In genomic region chr3:108096226-108096625, GRCm38 (mm10) we compare ENCODE assay signal across 21 mouse cellular contexts. TPM values are rescaled to one million over a fixed set of nuclear protein-coding genes. Genes with fewer than 3 reads are reported as not detected.
DNase-seq lines count a peak whose midpoint lies in the region; ATAC-seq lines count a peak whose summit lies in the region.
"Had no signal": no experiment of that assay in that cellular context is flagged by ENCODE, and none has a peak within 500 bp of the region (broad histone marks: within the 10 kb centered on the region; RNA-seq: fewer than 3 reads in every experiment).

No protein-coding gene starts in this region.

- no peaks in the 10 kb centered on the region for H3K9me3 ChIP-seq in heart, embryonic 13.5 days
- no peaks in the 10 kb centered on the region for H3K9me3 ChIP-seq in liver, embryonic 16.5 days (replicated peaks; ENCODE audit: control insufficient read depth, low read length)
- no peaks in the 10 kb centered on the region for H3K9me3 ChIP-seq in hindbrain, embryonic 14.5 days (ENCODE audit: control insufficient read depth, low read length)
- H3K9me3 ChIP-seq: midbrain, embryonic 12.5 days had no signal

- H3K27ac ChIP-seq in heart, embryonic 13.5 days (replicated peaks): 0 out of 2 replicates have a peak overlapping the region, but pooled peaks have one; percentile 49
- H3K27ac ChIP-seq in liver, embryonic 16.5 days (ENCODE audit: low read length): peak overlapping the region; percentile 99
- no peak overlapping the region for H3K27ac ChIP-seq in hindbrain, embryonic 14.5 days
- H3K27ac ChIP-seq: hindbrain, postnatal 0 days; midbrain, embryonic 12.5 days; stomach, postnatal 0 days had no signal

- peak; percentile 71 for ATAC-seq in heart, embryonic 13.5 days (ENCODE audit: extremely low read depth, insufficient number of reproducible peaks, low FRiP score, low TSS enrichment)
- 0 out of 2 replicates have a peak, but pooled peaks have one; percentile 37 for ATAC-seq in erythroid progenitor cell, adult 5-6 weeks (replicated peaks; ENCODE audit: low FRiP score, poor library complexity, severe bottlenecking)
- ATAC-seq in liver, embryonic 16.5 days (ENCODE audit: low read depth): peak; percentile 38
- ATAC-seq in hindbrain, embryonic 14.5 days (ENCODE audit: low FRiP score): no peak
- ATAC-seq in CD4-positive, CD25-positive, alpha-beta regulatory T cell, adult 4 months: no peak
- ATAC-seq: hindbrain, postnatal 0 days had no signal

- no peak overlapping the region for H3K4me3 ChIP-seq in heart, embryonic 13.5 days
- H3K4me3 ChIP-seq in liver, embryonic 16.5 days (ENCODE audit: low read depth, low read length): peak overlapping the region; percentile 15
- no peak overlapping the region for H3K4me3 ChIP-seq in hindbrain, embryonic 14.5 days (replicated peaks; ENCODE audit: low read length)
- H3K4me3 ChIP-seq: midbrain, embryonic 12.5 days; myocyte had no signal

- DNase-seq in heart, postnatal 14 days: no peak
- DNase-seq in NIH3T3 (ENCODE audit: low read depth): peak; percentile 66
- no peak for DNase-seq in hindbrain, embryonic 14.5 days (ENCODE audit: low spot score)
- DNase-seq in left cerebral cortex, adult 8-10 months (ENCODE audit: low spot score in 2 of 2): no peak
- DNase-seq: cerebellum, adult 9-11 months; embryo, embryonic 11 days; gastrocnemius, postnatal 25 days; kidney, adult 8-10 months; lung, postnatal 10 days; right cerebral cortex, adult 18-20 months; thymus, postnatal 25 days had no signal

- H3K27me3 ChIP-seq in heart, embryonic 13.5 days (replicated peaks): no peaks in the 10 kb centered on the region
- no peaks in the 10 kb centered on the region for H3K27me3 ChIP-seq in liver, embryonic 16.5 days (ENCODE audit: control insufficient read depth, insufficient read depth, low read depth, low read length)
- H3K27me3 ChIP-seq in hindbrain, embryonic 14.5 days (ENCODE audit: control insufficient read depth, insufficient read depth, low read length): no peaks in the 10 kb centered on the region
- H3K27me3 ChIP-seq: CH12.LX; midbrain, embryonic 12.5 days had no signal

- no peak overlapping the region for H3K9ac ChIP-seq in heart, embryonic 13.5 days
- H3K9ac ChIP-seq in liver, embryonic 16.5 days (ENCODE audit: low read depth, low read length): peak overlapping the region; percentile 58
- no peak overlapping the region for H3K9ac ChIP-seq in hindbrain, embryonic 14.5 days
- H3K9ac ChIP-seq: midbrain, embryonic 12.5 days had no signal

- no peaks in the 10 kb centered on the region for H3K36me3 ChIP-seq in heart, embryonic 13.5 days
- H3K36me3 ChIP-seq in liver, embryonic 16.5 days (ENCODE audit: control insufficient read depth, insufficient read depth): no peaks in the 10 kb centered on the region
- no peaks in the 10 kb centered on the region for H3K36me3 ChIP-seq in hindbrain, embryonic 14.5 days (replicated peaks; ENCODE audit: control insufficient read depth, insufficient read depth)
- H3K36me3 ChIP-seq: midbrain, embryonic 12.5 days had no signal

- WGBS in heart, embryonic 13.5 days: 42% methylated on average over 8 of the region's 8 CpGs
- 26% methylated on average over 8 of the region's 8 CpGs for WGBS in liver, embryonic 16.5 days (ENCODE audit: insufficient replicate concordance)
- WGBS in hindbrain, embryonic 14.5 days: 70% methylated on average over 8 of the region's 8 CpGs

- H3K4me1 ChIP-seq in heart, embryonic 13.5 days: peaks cover 14% of the 10 kb centered on the region
- H3K4me1 ChIP-seq in liver, embryonic 16.5 days (ENCODE audit: control insufficient read depth, low read depth, low read length): peaks cover 67% of the 10 kb centered on the region
- H3K4me1 ChIP-seq in hindbrain, embryonic 14.5 days (replicated peaks; ENCODE audit: control insufficient read depth, insufficient read depth, low read length): no peaks in the 10 kb centered on the region; the same call in 1 of the 2 replicates

- intact Hi-C loops in heart, postnatal 14 days (cut with DNase I): no loop called here

- peak overlapping the region; percentile 17; the same call in 1 of the 2 replicates for H3K4me2 ChIP-seq in heart, embryonic 13.5 days
- peak overlapping the region; percentile 61 for H3K4me2 ChIP-seq in liver, embryonic 16.5 days (ENCODE audit: low read depth, low read length)
- H3K4me2 ChIP-seq in hindbrain, embryonic 14.5 days (replicated peaks): no peak overlapping the region
- H3K4me2 ChIP-seq: midbrain, embryonic 12.5 days had no signal

RNA-seq across cellular contexts. Expression of gene Gnat2, which starts 3.6 kb away (rescaled TPM):
- 0.20 and 1.3 TPM in 2 replicates for polyA plus RNA-seq in heart, embryonic 13.5 days (2015; fragmentation: Nextera tagmentation; extraction: Ambion mirVana)
- under 1 TPM in 1 of 2 experiments, not detected in 1; 0.34 TPM for total RNA-seq in heart, postnatal 14 days (2021)
- total RNA-seq in erythroid progenitor cell, adult 5-6 weeks (2015; ENCODE audit: low replicate concordance): not detected in 2 replicates
- not detected in 2 replicates for total RNA-seq in erythroid progenitor cell, adult 5-6 weeks (2017; ENCODE audit: low replicate concordance)
- polyA plus RNA-seq in liver, embryonic 16.5 days (2015; fragmentation: Nextera tagmentation; extraction: Ambion mirVana): 3.8 and 4.1 TPM in 2 replicates
- polyA plus RNA-seq in hindbrain, embryonic 14.5 days (2014; fragmentation: Nextera tagmentation; extraction: Ambion mirVana): 0.33 and 0.48 TPM in 2 replicates
- total RNA-seq in left cerebral cortex, adult 8-10 months (2022): under 1 TPM in 2 of 4 experiments, not detected in 2; 0.21 to 0.46 TPM
- not detected for polyA plus RNA-seq in CD4-positive, CD25-positive, alpha-beta regulatory T cell, adult 4 months (2017; shearing (Covaris generic))
- total RNA-seq: heart, postnatal 25 days; hindbrain, postnatal 0 days had no signal

RNA-seq across cellular contexts. Expression of gene Ampd2, which starts 9.8 kb away (rescaled TPM):
- polyA plus RNA-seq in heart, embryonic 13.5 days (2015; fragmentation: Nextera tagmentation; extraction: Ambion mirVana): 29.4 and 30.3 TPM in 2 replicates
- 1 to 10 TPM; 7.5 to 8.7 TPM for total RNA-seq in heart, postnatal 14 days (2021)
- total RNA-seq in erythroid progenitor cell, adult 5-6 weeks (2015; ENCODE audit: low replicate concordance): 9.2 and 10.5 TPM in 2 replicates
- total RNA-seq in erythroid progenitor cell, adult 5-6 weeks (2017; ENCODE audit: low replicate concordance): 1.0 and 10.1 TPM in 2 replicates
- polyA plus RNA-seq in liver, embryonic 16.5 days (2015; fragmentation: Nextera tagmentation; extraction: Ambion mirVana): 76.4 and 79.6 TPM in 2 replicates
- polyA plus RNA-seq in hindbrain, embryonic 14.5 days (2014; fragmentation: Nextera tagmentation; extraction: Ambion mirVana): 43.8 and 45.5 TPM in 2 replicates
- total RNA-seq in left cerebral cortex, adult 8-10 months (2022): 10 to 100 TPM; 56.4 to 61.4 (median 58.1) TPM
- polyA plus RNA-seq in CD4-positive, CD25-positive, alpha-beta regulatory T cell, adult 4 months (2017; shearing (Covaris generic)): 10 to 100 TPM; 22.4 to 48.3 TPM

RNA-seq across cellular contexts. Expression of gene Gnai3, which starts 49.7 kb away (rescaled TPM):
- polyA plus RNA-seq in heart, embryonic 13.5 days (2015; fragmentation: Nextera tagmentation; extraction: Ambion mirVana): 74.7 and 76.3 TPM in 2 replicates
- 10 to 100 TPM; 25.0 to 30.2 TPM for total RNA-seq in heart, postnatal 14 days (2021)
- 29.9 and 45.7 TPM in 2 replicates for total RNA-seq in erythroid progenitor cell, adult 5-6 weeks (2015; ENCODE audit: low replicate concordance)
- total RNA-seq in erythroid progenitor cell, adult 5-6 weeks (2017; ENCODE audit: low replicate concordance): 21.7 and 30.0 TPM in 2 replicates
- 69.9 and 73.7 TPM in 2 replicates for polyA plus RNA-seq in liver, embryonic 16.5 days (2015; fragmentation: Nextera tagmentation; extraction: Ambion mirVana)
- 132 and 142 TPM in 2 replicates for polyA plus RNA-seq in hindbrain, embryonic 14.5 days (2014; fragmentation: Nextera tagmentation; extraction: Ambion mirVana)
- 10 to 100 TPM; 25.0 to 28.1 (median 25.9) TPM for total RNA-seq in left cerebral cortex, adult 8-10 months (2022)
- 10 to 100 TPM; 95.0 to 98.5 TPM for polyA plus RNA-seq in CD4-positive, CD25-positive, alpha-beta regulatory T cell, adult 4 months (2017; shearing (Covaris generic))

RNA-seq across cellular contexts. Expression of gene Gstm4, which starts 51.5 kb away (rescaled TPM):
- polyA plus RNA-seq in heart, embryonic 13.5 days (2015; fragmentation: Nextera tagmentation; extraction: Ambion mirVana): 15.2 and 16.4 TPM in 2 replicates
- total RNA-seq in heart, postnatal 14 days (2021): 10 to 100 TPM in 1 of 2 experiments, 1 to 10 TPM in 1; 9.2 to 10.1 TPM
- total RNA-seq in erythroid progenitor cell, adult 5-6 weeks (2015; ENCODE audit: low replicate concordance): 2.5 and 4.2 TPM in 2 replicates
- 0.90 and 1.4 TPM in 2 replicates for total RNA-seq in erythroid progenitor cell, adult 5-6 weeks (2017; ENCODE audit: low replicate concordance)
- polyA plus RNA-seq in liver, embryonic 16.5 days (2015; fragmentation: Nextera tagmentation; extraction: Ambion mirVana): 16.8 and 17.0 TPM in 2 replicates
- 17.5 and 19.1 TPM in 2 replicates for polyA plus RNA-seq in hindbrain, embryonic 14.5 days (2014; fragmentation: Nextera tagmentation; extraction: Ambion mirVana)
- 10 to 100 TPM in 3 of 4 experiments, 1 to 10 TPM in 1; 10.0 to 12.6 (median 11.2) TPM for total RNA-seq in left cerebral cortex, adult 8-10 months (2022)
- 1 to 10 TPM; 4.4 to 5.7 TPM for polyA plus RNA-seq in CD4-positive, CD25-positive, alpha-beta regulatory T cell, adult 4 months (2017; shearing (Covaris generic))

RNA-seq across cellular contexts. Expression of gene Gpr61, which starts 58.5 kb away (rescaled TPM):
- 0.14 TPM in 1 of 2 replicates, not detected in the other for polyA plus RNA-seq in heart, embryonic 13.5 days (2015; fragmentation: Nextera tagmentation; extraction: Ambion mirVana)
- not detected for total RNA-seq in heart, postnatal 14 days (2021)
- total RNA-seq in erythroid progenitor cell, adult 5-6 weeks (2015; ENCODE audit: low replicate concordance): not detected in 2 replicates
- not detected in 2 replicates for total RNA-seq in erythroid progenitor cell, adult 5-6 weeks (2017; ENCODE audit: low replicate concordance)
- polyA plus RNA-seq in liver, embryonic 16.5 days (2015; fragmentation: Nextera tagmentation; extraction: Ambion mirVana): 0.02 TPM in 1 of 2 replicates, not detected in the other
- polyA plus RNA-seq in hindbrain, embryonic 14.5 days (2014; fragmentation: Nextera tagmentation; extraction: Ambion mirVana): 3.6 and 3.9 TPM in 2 replicates
- 10 to 100 TPM; 15.0 to 20.1 (median 18.2) TPM for total RNA-seq in left cerebral cortex, adult 8-10 months (2022)
- under 1 TPM in 1 of 2 experiments, not detected in 1; 0.15 TPM for polyA plus RNA-seq in CD4-positive, CD25-positive, alpha-beta regulatory T cell, adult 4 months (2017; shearing (Covaris generic))
- total RNA-seq: CH12.LX; gastrocnemius, postnatal 25 days; heart, postnatal 25 days had no signal

Comparison
In these comparisons a context has a peak if more than half of its experiments do, and no peak if none do; other contexts are left out.
1. ATAC-seq: peak in heart, embryonic 13.5 days (single experiment), erythroid progenitor cell, adult 5-6 weeks (single experiment) and liver, embryonic 16.5 days (single experiment); none in hindbrain, embryonic 14.5 days (single experiment) and CD4-positive, CD25-positive, alpha-beta regulatory T cell, adult 4 months (single experiment).